Mouse (Mus musculus): Measurements from ENCODE around the gene Uqcrfs1. TPM values are rescaled to one million over a fixed set of nuclear protein-coding genes. Genes with fewer than 3 reads are reported as not detected.

Gene Uqcrfs1
- polyA plus RNA-seq, 1 experiment, result 61.8 TPM

GRCm38 (mm10) chr13:30548835-30549234 lies 3.7 kb upstream of the Uqcrfs1 start:
- H3K36me3 ChIP-seq (ENCODE audit: control insufficient read depth, insufficient read depth, low read length), result no peaks in the 10 kb centered on the region
- peak; percentile 71 to 80 for DNase-seq (ENCODE audit: low read depth in 1 of 2, low spot score in 2 of 2)
- H3K27ac ChIP-seq (ENCODE audit: insufficient read depth, low read length), result no peak overlapping the region
- H3K4me1 ChIP-seq (ENCODE audit: control insufficient read depth, insufficient read depth, insufficient read length), result no peaks in the 10 kb centered on the region
- no peak for TF ChIP-seq POLR2A (IDR thresholded peaks at IDR 0.05; ENCODE audit: low read depth, low read length)
- peak; percentile 74; the same call in 1 of the 2 replicates for TF ChIP-seq CTCF (IDR thresholded peaks at IDR 0.05; ENCODE audit: extremely low read depth, insufficient read depth, insufficient read length, insufficient replicate concordance)
- no peaks in the 10 kb centered on the region for H3K27me3 ChIP-seq (ENCODE audit: control insufficient read depth, insufficient read depth, low read length)
- WGBS, result 13% methylated on average over 2 of the region's 2 CpGs
- H3K4me3 ChIP-seq (ENCODE audit: extremely low read depth, insufficient read depth, insufficient read length), result no peak overlapping the region

GRCm38 (mm10) chr13:30530761-30531160 lies 14.4 kb downstream of the Uqcrfs1 start:
- no peaks in the 10 kb centered on the region for H3K27me3 ChIP-seq (ENCODE audit: control insufficient read depth, insufficient read depth, low read length)
- TF ChIP-seq POLR2A (IDR thresholded peaks at IDR 0.05; ENCODE audit: low read depth, low read length) (no peak), CTCF (IDR thresholded peaks at IDR 0.05; ENCODE audit: extremely low read depth, insufficient read depth, insufficient read length, insufficient replicate concordance) (peak; percentile 61; the same call in 1 of the 2 replicates)
- DNase-seq (ENCODE audit: low read depth in 1 of 2, low spot score in 2 of 2), result no peak
- H3K36me3 ChIP-seq (ENCODE audit: control insufficient read depth, insufficient read depth, low read length), result no peaks in the 10 kb centered on the region
- no peak overlapping the region for H3K27ac ChIP-seq (ENCODE audit: insufficient read depth, low read length)
- H3K4me3 ChIP-seq (ENCODE audit: extremely low read depth, insufficient read depth, insufficient read length), result no peak overlapping the region
- no peaks in the 10 kb centered on the region for H3K4me1 ChIP-seq (ENCODE audit: control insufficient read depth, insufficient read depth, insufficient read length)
- 25% methylated on average over 5 of the region's 5 CpGs for WGBS

DNA sequence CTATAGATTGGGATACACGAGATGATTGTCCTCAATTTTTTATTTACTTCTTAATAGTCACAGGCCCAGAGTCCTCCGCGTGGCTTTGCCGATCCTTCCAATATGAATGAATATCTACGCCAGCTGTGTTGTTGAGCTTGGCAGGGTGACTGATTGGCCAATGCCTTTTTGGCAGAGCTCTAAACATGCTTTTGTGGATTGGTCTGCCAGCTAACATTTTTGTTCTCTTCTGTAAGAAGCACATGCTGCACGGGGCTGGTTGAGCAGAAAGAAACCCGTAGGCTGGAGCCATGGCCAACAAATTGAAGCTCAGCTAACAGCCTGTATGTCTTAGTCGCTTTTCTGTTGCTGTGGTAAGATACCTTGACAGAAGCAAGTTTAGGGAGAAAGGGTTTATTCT lies 20.2 kb downstream of the Uqcrfs1 start:
- Histone ChIP-seq H3K4me3 (ENCODE audit: extremely low read depth, insufficient read depth, insufficient read length) (no peak overlapping the region), H3K27me3 (ENCODE audit: control insufficient read depth, insufficient read depth, low read length) (no peaks in the 10 kb centered on the region), H3K4me1 (ENCODE audit: control insufficient read depth, insufficient read depth, insufficient read length) (no peaks in the 10 kb centered on the region), H3K27ac (ENCODE audit: insufficient read depth, low read length) (no peak overlapping the region), H3K36me3 (ENCODE audit: control insufficient read depth, insufficient read depth, low read length) (no peaks in the 10 kb centered on the region)
- no peak for DNase-seq (ENCODE audit: low read depth in 1 of 2, low spot score in 2 of 2)
- 88% methylated on average over 8 of the region's 8 CpGs for WGBS
- TF ChIP-seq CTCF (IDR thresholded peaks at IDR 0.05; ENCODE audit: extremely low read depth, insufficient read depth, insufficient read length, insufficient replicate concordance) (no peak), POLR2A (IDR thresholded peaks at IDR 0.05; ENCODE audit: low read depth, low read length) (no peak)

GRCm38 (mm10) chr13:30523971-30524370 lies 21.2 kb downstream of the Uqcrfs1 start:
- no peak for DNase-seq (ENCODE audit: low read depth in 1 of 2, low spot score in 2 of 2)

GRCm38 (mm10) chr13:30523246-30523891 lies 21.8 kb downstream of the Uqcrfs1 start:
- WGBS, result 92% methylated on average over 5 of the region's 5 CpGs
- no peaks in the 10 kb centered on the region for H3K4me1 ChIP-seq (ENCODE audit: control insufficient read depth, insufficient read depth, insufficient read length)
- no peak overlapping the region for H3K27ac ChIP-seq (ENCODE audit: insufficient read depth, low read length)
- H3K36me3 ChIP-seq (ENCODE audit: control insufficient read depth, insufficient read depth, low read length), result no peaks in the 10 kb centered on the region
- TF ChIP-seq POLR2A (IDR thresholded peaks at IDR 0.05; ENCODE audit: low read depth, low read length) (no peak), CTCF (IDR thresholded peaks at IDR 0.05; ENCODE audit: extremely low read depth, insufficient read depth, insufficient read length, insufficient replicate concordance) (no peak)
- no peak for DNase-seq (ENCODE audit: low read depth in 1 of 2, low spot score in 2 of 2)
- H3K4me3 ChIP-seq (ENCODE audit: extremely low read depth, insufficient read depth, insufficient read length), result no peak overlapping the region
- H3K27me3 ChIP-seq (ENCODE audit: control insufficient read depth, insufficient read depth, low read length), result no peaks in the 10 kb centered on the region

More at GRCm38 (mm10) chr13:30523971-30524370, 21.2 kb downstream of the Uqcrfs1 start:
- WGBS, result 90% methylated on average over 9 of the region's 9 CpGs
- no peaks in the 10 kb centered on the region for H3K27me3 ChIP-seq (ENCODE audit: control insufficient read depth, insufficient read depth, low read length)
- H3K36me3 ChIP-seq (ENCODE audit: control insufficient read depth, insufficient read depth, low read length), result no peaks in the 10 kb centered on the region
- no peaks in the 10 kb centered on the region for H3K4me1 ChIP-seq (ENCODE audit: control insufficient read depth, insufficient read depth, insufficient read length)
- H3K4me3 ChIP-seq (ENCODE audit: extremely low read depth, insufficient read depth, insufficient read length), result no peak overlapping the region
- TF ChIP-seq CTCF (IDR thresholded peaks at IDR 0.05; ENCODE audit: extremely low read depth, insufficient read depth, insufficient read length, insufficient replicate concordance) (no peak), POLR2A (IDR thresholded peaks at IDR 0.05; ENCODE audit: low read depth, low read length) (no peak)
- no peak overlapping the region for H3K27ac ChIP-seq (ENCODE audit: insufficient read depth, low read length)

GRCm38 (mm10) chr13:30521282-30521902 lies 23.8 kb downstream of the Uqcrfs1 start:
- H3K4me1 ChIP-seq (ENCODE audit: control insufficient read depth, insufficient read depth, insufficient read length), result no peaks in the 10 kb centered on the region
- DNase-seq (ENCODE audit: low read depth in 1 of 2, low spot score in 2 of 2), result no peak
- no peak for TF ChIP-seq CTCF (IDR thresholded peaks at IDR 0.05; ENCODE audit: extremely low read depth, insufficient read depth, insufficient read length, insufficient replicate concordance)
- no peak for TF ChIP-seq POLR2A (IDR thresholded peaks at IDR 0.05; ENCODE audit: low read depth, low read length)
- H3K4me3 ChIP-seq (ENCODE audit: extremely low read depth, insufficient read depth, insufficient read length), result no peak overlapping the region
- H3K27ac ChIP-seq (ENCODE audit: insufficient read depth, low read length), result no peak overlapping the region
- H3K27me3 ChIP-seq (ENCODE audit: control insufficient read depth, insufficient read depth, low read length), result no peaks in the 10 kb centered on the region
- WGBS, result 82% methylated on average over 16 of the region's 16 CpGs
- no peaks in the 10 kb centered on the region for H3K36me3 ChIP-seq (ENCODE audit: control insufficient read depth, insufficient read depth, low read length)

- no peak for DNase-seq (ENCODE audit: low read depth in 1 of 2, low spot score in 2 of 2)
- Histone ChIP-seq H3K4me3 (ENCODE audit: extremely low read depth, insufficient read depth, insufficient read length) (no peak overlapping the region), H3K4me1 (ENCODE audit: control insufficient read depth, insufficient read depth, insufficient read length) (no peaks in the 10 kb centered on the region), H3K36me3 (ENCODE audit: control insufficient read depth, insufficient read depth, low read length) (no peaks in the 10 kb centered on the region), H3K27me3 (ENCODE audit: control insufficient read depth, insufficient read depth, low read length) (no peaks in the 10 kb centered on the region), H3K27ac (ENCODE audit: insufficient read depth, low read length) (no peak overlapping the region)
- TF ChIP-seq POLR2A (IDR thresholded peaks at IDR 0.05; ENCODE audit: low read depth, low read length), result no peak
- TF ChIP-seq CTCF (IDR thresholded peaks at IDR 0.05; ENCODE audit: extremely low read depth, insufficient read depth, insufficient read length, insufficient replicate concordance), result no peak
Measured at GRCm38 (mm10) chr13:30518191-30518590, 27.0 kb downstream of the Uqcrfs1 start.
